Comparison of ENCODE assay signal across 13 mouse cellular contexts in genomic region chr11:60195108-60195507, GRCm38 (mm10). TPM values are rescaled to one million over a fixed set of nuclear protein-coding genes. Genes with fewer than 3 reads are reported as not detected.
DNase-seq lines count a peak whose midpoint lies in the region; ATAC-seq and TF ChIP-seq lines count a peak whose summit lies in the region.
"Had no signal": no experiment of that assay in that cellular context is flagged by ENCODE, and none has a peak within 500 bp of the region (broad histone marks: within the 10 kb centered on the region; RNA-seq: fewer than 3 reads in every experiment).

No protein-coding gene starts in this region.

- peaks cover 67% of the 10 kb centered on the region for H3K36me3 ChIP-seq in intestine, postnatal 0 days (ENCODE audit: control insufficient read depth, insufficient read depth)
- peaks cover 42% of the 10 kb centered on the region for H3K36me3 ChIP-seq in intestine, embryonic 16.5 days (ENCODE audit: control insufficient read depth, insufficient read depth, low read length)
- peaks cover 17% of the 10 kb centered on the region; the same call in 1 of the 2 replicates for H3K36me3 ChIP-seq in thymus, adult 2 months (ENCODE audit: control insufficient read depth, insufficient read depth, low read length)
- H3K36me3 ChIP-seq in neural tube, embryonic 15.5 days = peaks cover 69% of the 10 kb centered on the region

- H3K27ac ChIP-seq in intestine, postnatal 0 days (ENCODE audit: low read depth, low read length) = no peak overlapping the region
- H3K27ac ChIP-seq in intestine, embryonic 16.5 days (ENCODE audit: low read length) = no peak overlapping the region
- H3K27ac ChIP-seq in thymus, adult 2 months (ENCODE audit: control insufficient read depth, insufficient read depth, low read length) = no peak overlapping the region
- H3K27ac ChIP-seq in bone marrow, adult 2 months (ENCODE audit: control insufficient read depth, insufficient read depth, low read depth, low read length, poor library complexity) = no peak overlapping the region
- no peak overlapping the region for H3K27ac ChIP-seq in neural tube, embryonic 15.5 days (replicated peaks)
- H3K27ac ChIP-seq: heart, embryonic 13.5 days; limb, embryonic 12.5 days; midbrain, embryonic 15.5 days had no signal

- no peaks in the 10 kb centered on the region for H3K27me3 ChIP-seq in intestine, postnatal 0 days (replicated peaks; ENCODE audit: control insufficient read depth, insufficient read depth, low read length)
- H3K27me3 ChIP-seq in intestine, embryonic 16.5 days (replicated peaks; ENCODE audit: control insufficient read depth, insufficient read depth, low read length) = no peaks in the 10 kb centered on the region
- no peaks in the 10 kb centered on the region for H3K27me3 ChIP-seq in thymus, adult 2 months (ENCODE audit: control insufficient read depth, insufficient read depth, low read length)
- H3K27me3 ChIP-seq in neural tube, embryonic 15.5 days (replicated peaks) = no peaks in the 10 kb centered on the region
- H3K27me3 ChIP-seq: forebrain, embryonic 15.5 days; heart, embryonic 13.5 days; limb, embryonic 12.5 days; midbrain, embryonic 15.5 days had no signal

- TF ChIP-seq CTCF in intestine, postnatal 0 days (IDR thresholded peaks at IDR 0.05; ENCODE audit: low read depth) = peak; percentile 72
- TF ChIP-seq CTCF in thymus, adult 2 months (IDR thresholded peaks at IDR 0.05; ENCODE audit: borderline replicate concordance, control insufficient read depth, extremely low read depth, insufficient read depth, low read length, poor library complexity) = no peak
- peak; percentile 24; the same call in 1 of the 2 replicates for TF ChIP-seq CTCF in bone marrow, adult 2 months (IDR thresholded peaks at IDR 0.05; ENCODE audit: control insufficient read depth, insufficient read depth, low read length)

- H3K4me2 ChIP-seq in intestine, postnatal 0 days (replicated peaks; ENCODE audit: low read depth) = no peak overlapping the region
- H3K4me2 ChIP-seq in intestine, embryonic 16.5 days (ENCODE audit: low read depth, low read length) = no peak overlapping the region
- no peak overlapping the region for H3K4me2 ChIP-seq in neural tube, embryonic 15.5 days
- H3K4me2 ChIP-seq: forebrain, embryonic 15.5 days; heart, embryonic 13.5 days; limb, embryonic 12.5 days; midbrain, embryonic 15.5 days had no signal

- no peak for TF ChIP-seq POLR2A in thymus, adult 2 months (IDR thresholded peaks at IDR 0.05; ENCODE audit: control insufficient read depth, extremely low read depth, insufficient read depth, low read length, poor library complexity)
- no peak for TF ChIP-seq POLR2A in bone marrow, adult 2 months (IDR thresholded peaks at IDR 0.05; ENCODE audit: borderline replicate concordance, control insufficient read depth, low read depth, low read length)

- ATAC-seq in intestine, postnatal 0 days = no peak
- no peak for ATAC-seq in intestine, embryonic 16.5 days
- no peak for ATAC-seq in neural tube, embryonic 15.5 days (ENCODE audit: low FRiP score)
- ATAC-seq: forebrain, embryonic 15.5 days; midbrain, embryonic 15.5 days had no signal

- H3K9me3 ChIP-seq in intestine, postnatal 0 days (ENCODE audit: control insufficient read depth) = peaks cover 4% of the 10 kb centered on the region; the same call in 1 of the 2 replicates
- H3K9me3 ChIP-seq in intestine, embryonic 16.5 days (ENCODE audit: control insufficient read depth, low read length) = peaks cover 7% of the 10 kb centered on the region
- H3K9me3 ChIP-seq in neural tube, embryonic 15.5 days (replicated peaks) = no peaks in the 10 kb centered on the region
- H3K9me3 ChIP-seq: forebrain, embryonic 15.5 days; midbrain, embryonic 15.5 days had no signal

- DNase-seq in thymus, adult 2 months = peak; percentile 57
- no peak for DNase-seq in thymus, postnatal 25 days
- no peak for DNase-seq in spleen, postnatal 14 days (ENCODE audit: low spot score in 2 of 2)
- DNase-seq: adrenal gland, adult 8-10 months; cerebellum, postnatal 36 days had no signal

- no peak overlapping the region for H3K9ac ChIP-seq in intestine, postnatal 0 days (ENCODE audit: low read depth, low read length)
- no peak overlapping the region for H3K9ac ChIP-seq in intestine, embryonic 16.5 days (ENCODE audit: low read depth, low read length)
- H3K9ac ChIP-seq in neural tube, embryonic 15.5 days (replicated peaks) = no peak overlapping the region
- H3K9ac ChIP-seq: forebrain, embryonic 15.5 days; heart, embryonic 13.5 days; limb, embryonic 12.5 days; midbrain, embryonic 15.5 days had no signal

- H3K4me1 ChIP-seq in intestine, postnatal 0 days (replicated peaks; ENCODE audit: control insufficient read depth, insufficient read depth, low read length) = 0 out of 2 replicates have a peak, but pooled peaks cover 2% of the 10 kb centered on the region
- peaks cover 12% of the 10 kb centered on the region for H3K4me1 ChIP-seq in intestine, embryonic 16.5 days (ENCODE audit: control insufficient read depth, insufficient read depth, low read length)
- peaks cover 13% of the 10 kb centered on the region for H3K4me1 ChIP-seq in thymus, adult 2 months (replicated peaks; ENCODE audit: control insufficient read depth, insufficient read depth, low read length)
- H3K4me1 ChIP-seq in bone marrow, adult 2 months (ENCODE audit: control insufficient read depth, insufficient read depth, low read length) = peaks cover 2% of the 10 kb centered on the region
- peaks cover 6% of the 10 kb centered on the region for H3K4me1 ChIP-seq in neural tube, embryonic 15.5 days

- H3K4me3 ChIP-seq in intestine, postnatal 0 days (ENCODE audit: low read depth, low read length) = no peak overlapping the region
- H3K4me3 ChIP-seq in intestine, embryonic 16.5 days (ENCODE audit: low read length) = no peak overlapping the region
- H3K4me3 ChIP-seq in thymus, adult 2 months (ENCODE audit: control insufficient read depth, insufficient read depth, low read length) = no peak overlapping the region
- no peak overlapping the region for H3K4me3 ChIP-seq in bone marrow, adult 2 months (replicated peaks; ENCODE audit: control insufficient read depth, low read depth, low read length)
- H3K4me3 ChIP-seq in neural tube, embryonic 15.5 days (replicated peaks) = no peak overlapping the region
- H3K4me3 ChIP-seq: forebrain, embryonic 15.5 days; heart, embryonic 13.5 days; limb, embryonic 12.5 days; midbrain, embryonic 15.5 days had no signal

RNA-seq across cellular contexts. Expression of gene Srebf1, which starts 27.3 kb away (rescaled TPM):
- polyA plus RNA-seq in intestine, postnatal 0 days (2015; fragmentation: Nextera tagmentation; extraction: Ambion mirVana) = 86.9 and 88.1 TPM in 2 replicates
- 81.0 and 95.2 TPM in 2 replicates for polyA plus RNA-seq in intestine, embryonic 16.5 days (2015; fragmentation: Nextera tagmentation; extraction: Ambion mirVana)
- 466 and 519 TPM in 2 replicates for polyA plus RNA-seq in thymus, adult 2 months (2012; rRNA removed)
- polyA plus RNA-seq in bone marrow, adult 2 months (2011; ENCODE audit: insufficient read depth, insufficient read length, low replicate concordance, missing spikeins) = 17.7 and 37.3 TPM in 2 replicates
- 44.2 and 50.0 TPM in 2 replicates for polyA plus RNA-seq in neural tube, embryonic 15.5 days (2015; fragmentation: Nextera tagmentation; extraction: Ambion mirVana)
